Mouse (Mus musculus) neutrophil, adult 5-6 weeks (primary cell): Measurements from ENCODE around the gene Sctr. TPM values are rescaled to one million over a fixed set of nuclear protein-coding genes. Genes with fewer than 3 reads are reported as not detected.

Experiments
- ATAC-seq: fragments of 151-379, 151-347 bp; 2 replicates; pipeline ENCODE4 v1.8.0; 2017; ENCODE audit warnings: mild to moderate bottlenecking, moderate TSS enrichment; ENCODE audit not compliant: insufficient number of reproducible peaks, poor library complexity, low FRiP score, severe bottlenecking; ENCODE audit errors: extremely low read depth
- total RNA-seq: library from RNA; stranded (forward); fragments of 200-1000 nt; gene quantifications from 2 replicates; pipeline ENCODE4 v1.2.3, GENCODE M21; 2017

The Sctr gene
- total RNA-seq, 1 experiment from 2014 or later, result not detected

DNA sequence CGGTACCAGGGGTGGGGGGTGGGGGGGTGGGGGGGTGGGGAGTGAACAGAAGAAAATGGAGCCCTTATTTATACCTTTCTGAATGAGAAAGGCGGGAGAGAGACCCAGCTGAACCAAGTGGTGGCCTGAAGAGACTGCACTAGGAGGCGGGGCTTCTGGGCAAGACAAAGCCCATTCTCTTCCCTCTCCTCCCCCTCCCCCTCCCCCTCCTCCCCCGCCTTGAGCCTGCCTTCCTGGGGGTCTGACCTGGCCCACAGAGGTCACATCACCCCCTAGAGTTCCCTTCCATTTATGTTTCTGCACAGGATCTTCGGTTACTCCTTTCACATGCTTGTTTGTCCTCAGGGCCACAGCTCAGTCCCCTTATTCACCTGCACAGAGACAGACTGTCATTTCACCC is 82.5 kb downstream of the Sctr start:
- no peak for ATAC-seq

DNA sequence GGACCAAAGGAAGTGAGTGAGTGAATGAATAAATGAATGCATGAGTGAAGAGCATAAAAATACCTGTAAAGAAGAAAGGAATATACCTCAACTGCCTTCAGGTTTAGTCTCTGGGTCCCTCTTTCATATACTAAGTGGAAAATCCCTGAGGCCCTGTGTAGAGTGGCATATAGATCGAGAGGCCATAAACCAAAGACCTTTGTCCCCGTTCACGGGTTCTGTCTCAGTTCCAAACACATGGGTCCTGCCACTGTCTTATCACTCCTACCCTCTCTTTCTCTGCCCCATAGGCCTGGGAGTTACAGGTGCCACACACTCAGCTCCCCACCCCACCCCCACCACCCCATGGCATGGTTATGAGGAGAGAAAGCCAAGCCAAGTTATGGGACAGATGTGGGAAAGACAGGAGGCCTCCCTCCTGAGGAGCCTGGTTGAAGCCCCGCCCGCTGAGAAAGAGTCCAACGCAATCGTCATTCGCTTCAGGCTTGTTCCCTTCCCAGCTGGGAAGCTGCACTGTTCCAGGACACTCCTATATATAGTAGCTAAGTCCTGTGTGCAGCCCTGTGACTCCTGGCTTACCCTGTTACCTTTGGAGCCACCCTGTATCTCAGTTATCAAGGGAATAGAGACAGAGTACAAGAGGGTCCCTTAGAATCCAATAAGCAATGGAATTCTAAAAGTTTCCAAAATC is 84.3 kb downstream of the Sctr start:
- ATAC-seq, result no peak

DNA sequence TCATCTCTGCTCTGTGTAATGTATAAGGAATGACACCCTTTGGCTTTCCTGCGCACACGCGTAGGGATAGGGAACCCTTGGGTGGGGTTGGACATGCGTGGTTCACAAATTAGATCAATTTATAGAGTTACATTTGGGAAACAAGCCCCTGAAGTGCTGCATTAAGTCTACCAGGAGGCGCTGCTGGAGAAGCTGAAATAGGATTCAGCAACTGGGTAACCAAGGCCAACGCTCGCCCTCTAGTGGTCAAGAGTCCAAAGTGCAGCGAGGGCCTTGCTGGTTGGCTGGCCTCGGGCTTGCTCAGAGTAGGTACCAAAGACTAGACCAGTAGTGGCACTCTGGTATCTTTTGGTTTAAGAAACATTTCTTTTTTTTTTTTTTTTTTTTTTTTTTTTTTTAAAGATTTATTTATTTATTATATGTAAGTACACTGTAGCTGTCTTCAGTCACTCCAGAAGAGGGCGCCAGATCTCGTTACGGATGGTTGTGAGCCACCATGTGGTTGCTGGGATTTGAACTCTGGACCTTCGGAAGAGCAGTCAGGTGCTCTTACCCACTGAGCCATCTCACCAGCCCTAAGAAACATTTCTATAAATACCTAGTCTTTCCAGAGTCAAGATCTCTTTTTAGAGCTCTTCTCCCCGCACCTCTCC is 86.9 kb downstream of the Sctr start:
- peak; percentile 71 for ATAC-seq

DNA sequence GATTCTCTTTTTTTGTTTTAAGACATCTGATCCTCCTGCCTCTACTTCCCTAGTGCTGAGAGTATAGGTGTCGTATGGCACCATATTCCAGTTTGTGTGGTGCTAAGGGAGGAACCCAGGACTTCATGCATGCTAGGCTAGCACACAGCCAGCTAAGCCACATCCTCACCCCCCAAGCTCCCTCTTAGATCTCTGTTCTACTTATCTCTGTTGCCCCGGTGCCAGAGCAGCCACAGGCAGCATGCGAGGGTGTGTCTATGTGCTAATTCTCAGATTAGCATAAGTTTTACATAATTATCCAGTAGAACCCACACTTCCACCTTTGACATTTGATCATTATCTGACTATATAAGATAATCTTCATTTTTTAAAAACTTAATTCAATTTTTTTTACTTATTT is 88.2 kb downstream of the Sctr start:
- ATAC-seq, result no peak

DNA sequence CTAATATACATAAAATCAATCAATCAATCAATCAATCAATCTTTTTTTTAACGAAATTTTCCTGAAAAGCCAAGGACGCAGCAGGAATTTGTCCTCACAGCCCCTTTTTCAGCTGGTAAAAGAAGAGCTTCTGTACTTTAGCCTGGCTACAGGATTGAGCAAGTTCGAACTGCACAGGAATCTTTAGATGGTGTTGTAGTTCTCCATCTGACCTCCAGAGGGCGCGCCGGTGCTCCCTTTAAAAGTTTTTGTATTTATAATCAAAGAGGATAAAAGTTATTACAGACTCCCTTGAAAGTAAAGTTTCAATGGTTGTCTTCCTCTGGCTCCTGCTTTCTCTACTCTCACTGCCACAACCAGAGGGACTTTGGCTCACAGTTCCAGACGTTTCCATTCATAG is 91.6 kb downstream of the Sctr start:
- ATAC-seq, result peak; percentile 44

DNA sequence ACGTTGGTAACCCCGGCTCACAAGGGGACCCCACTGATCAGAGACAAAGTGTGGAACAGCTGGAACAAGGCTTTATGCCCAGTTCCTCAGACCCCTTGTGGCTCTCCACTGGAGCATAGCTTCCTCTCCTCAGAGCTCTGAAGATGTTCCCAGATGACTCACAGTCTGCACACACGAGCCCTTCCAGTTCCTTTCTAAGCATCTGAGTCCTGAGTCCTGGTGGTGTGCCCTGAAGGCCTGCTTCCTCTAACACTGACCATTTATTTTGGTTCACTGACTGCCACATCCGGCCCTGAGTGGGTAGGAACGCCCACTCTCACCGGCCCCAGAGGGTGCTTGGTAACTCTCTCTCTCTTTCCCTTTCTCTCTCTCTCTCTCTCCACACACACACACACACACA is 92.8 kb downstream of the Sctr start:
- peak; percentile 84 for ATAC-seq

DNA sequence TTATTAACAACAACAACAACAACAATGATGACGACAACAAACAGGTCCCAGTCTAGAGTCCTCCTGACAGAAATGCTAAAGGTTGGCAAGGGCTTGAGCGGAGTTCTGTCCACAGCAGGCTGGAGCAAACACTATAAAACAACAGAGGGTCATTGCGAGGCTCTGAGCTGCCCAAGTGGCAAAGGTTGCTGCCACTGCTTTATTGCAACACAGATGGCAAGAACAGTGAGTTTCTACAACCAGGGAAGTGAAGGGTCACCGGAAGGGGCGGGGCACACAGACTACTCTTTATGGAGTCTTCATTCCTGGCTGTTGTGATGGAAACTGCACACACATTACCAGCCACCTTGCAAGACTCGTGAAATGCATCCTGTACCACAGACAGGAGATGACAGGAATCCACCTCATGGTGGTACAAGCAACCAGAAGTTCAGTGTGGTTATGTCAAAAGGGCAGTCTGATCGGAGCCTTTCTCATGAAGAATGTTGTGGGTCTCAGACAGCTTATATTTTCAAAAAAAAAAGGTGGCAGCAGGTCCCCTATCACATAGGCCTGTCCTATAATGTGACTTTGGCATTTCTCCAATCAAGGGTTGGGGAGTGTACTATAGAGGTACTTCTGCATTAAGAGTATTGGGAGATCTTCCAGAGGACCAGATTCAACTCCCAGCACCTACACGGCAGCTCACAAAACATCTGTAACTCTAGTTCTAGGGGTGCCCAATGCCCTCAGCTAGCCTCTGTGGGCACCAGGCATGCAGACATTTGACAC is 93.9 kb downstream of the Sctr start:
- no peak for ATAC-seq

DNA sequence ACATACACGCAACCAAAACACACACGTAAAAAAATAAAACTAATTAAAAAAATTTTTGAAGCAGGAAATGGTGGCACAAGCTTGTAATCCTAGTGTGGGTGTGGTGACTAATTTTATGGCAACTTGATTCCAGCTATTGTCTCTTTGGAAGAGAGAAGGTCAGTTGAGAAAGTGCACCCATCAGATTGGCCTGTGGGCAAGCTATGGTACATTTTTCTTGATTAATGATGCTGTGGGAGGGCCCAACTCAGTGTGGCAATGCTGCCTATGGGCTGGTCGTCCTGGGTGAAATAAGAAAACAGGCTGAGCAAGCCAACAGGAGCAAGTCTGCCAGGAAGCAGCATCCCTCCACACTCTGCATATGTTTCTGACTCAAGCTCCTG is 94.5 kb downstream of the Sctr start:
- no peak for ATAC-seq

DNA sequence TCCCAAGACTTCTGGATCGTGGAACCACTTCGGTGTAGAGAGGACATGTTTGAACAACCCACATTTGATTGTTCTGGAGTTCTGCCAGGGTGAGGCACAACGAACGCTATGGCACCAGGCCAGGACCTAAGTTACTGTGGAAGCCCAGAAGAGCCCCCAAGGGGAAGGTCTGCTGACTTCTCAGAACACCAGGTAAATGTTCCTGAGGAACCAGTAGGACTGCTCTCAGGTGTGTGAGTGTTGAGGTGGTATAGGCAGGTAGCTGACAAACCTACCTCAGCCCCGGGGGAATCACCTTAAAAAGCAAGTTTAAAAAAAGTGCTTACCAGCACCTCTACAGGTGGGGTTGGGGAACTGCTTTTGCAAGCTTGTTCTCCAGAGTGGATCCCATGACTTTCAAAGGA is 98.9 kb downstream of the Sctr start:
- no peak for ATAC-seq

DNA sequence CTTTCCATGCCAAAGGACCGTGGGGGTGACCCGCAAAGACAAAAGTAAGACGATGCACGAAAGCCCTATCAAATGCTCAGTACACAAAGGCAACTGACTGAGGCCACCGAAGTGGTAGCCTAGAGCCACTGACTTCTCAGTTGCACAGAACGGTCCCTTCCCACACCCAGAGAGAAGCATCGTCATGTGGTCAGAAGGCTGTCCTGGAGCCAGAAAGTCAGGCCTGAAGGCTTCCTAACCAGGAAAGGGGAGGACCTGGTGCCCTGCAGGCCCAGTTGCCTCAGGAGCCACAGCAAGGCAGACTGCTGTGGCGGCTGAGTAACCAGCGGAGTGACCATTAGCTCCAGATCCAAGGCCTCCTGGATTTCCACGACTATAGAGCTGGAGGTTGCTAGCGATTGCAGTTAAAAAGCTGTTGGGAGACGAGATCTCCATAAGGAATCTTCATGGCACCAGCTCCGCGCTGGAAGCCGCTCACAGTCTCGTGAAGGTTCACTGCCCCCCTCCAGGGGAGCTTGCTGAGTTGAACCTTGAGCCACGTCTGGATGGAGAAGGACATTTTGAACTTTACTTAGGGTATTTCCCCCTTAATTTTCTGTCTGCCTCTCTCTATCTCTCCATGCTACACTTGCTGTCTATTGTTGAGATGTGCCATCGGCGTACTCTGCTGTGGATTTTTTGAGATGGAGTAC is 103.2 kb downstream of the Sctr start:
- no peak for ATAC-seq

DNA sequence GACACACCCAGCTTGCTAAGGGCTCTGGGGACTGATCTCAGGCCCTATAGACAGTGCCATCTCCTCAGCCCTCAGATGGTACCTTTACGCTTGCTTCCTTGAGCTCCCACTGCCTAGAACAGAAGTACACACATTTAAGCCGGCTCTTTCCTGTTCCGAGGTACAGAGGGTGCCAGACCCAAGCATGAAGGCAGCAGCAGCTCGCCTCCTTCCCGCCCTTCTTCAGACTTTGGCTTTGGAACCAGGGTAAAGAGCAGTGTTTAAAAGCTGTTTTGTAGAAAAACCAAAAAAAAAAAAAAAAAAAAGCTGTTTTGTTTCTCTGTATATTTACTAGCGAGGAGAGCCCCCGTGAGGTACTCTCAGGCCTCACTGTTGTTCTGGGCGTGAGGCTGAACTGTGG is 105.1 kb downstream of the Sctr start:
- ATAC-seq, result no peak

DNA sequence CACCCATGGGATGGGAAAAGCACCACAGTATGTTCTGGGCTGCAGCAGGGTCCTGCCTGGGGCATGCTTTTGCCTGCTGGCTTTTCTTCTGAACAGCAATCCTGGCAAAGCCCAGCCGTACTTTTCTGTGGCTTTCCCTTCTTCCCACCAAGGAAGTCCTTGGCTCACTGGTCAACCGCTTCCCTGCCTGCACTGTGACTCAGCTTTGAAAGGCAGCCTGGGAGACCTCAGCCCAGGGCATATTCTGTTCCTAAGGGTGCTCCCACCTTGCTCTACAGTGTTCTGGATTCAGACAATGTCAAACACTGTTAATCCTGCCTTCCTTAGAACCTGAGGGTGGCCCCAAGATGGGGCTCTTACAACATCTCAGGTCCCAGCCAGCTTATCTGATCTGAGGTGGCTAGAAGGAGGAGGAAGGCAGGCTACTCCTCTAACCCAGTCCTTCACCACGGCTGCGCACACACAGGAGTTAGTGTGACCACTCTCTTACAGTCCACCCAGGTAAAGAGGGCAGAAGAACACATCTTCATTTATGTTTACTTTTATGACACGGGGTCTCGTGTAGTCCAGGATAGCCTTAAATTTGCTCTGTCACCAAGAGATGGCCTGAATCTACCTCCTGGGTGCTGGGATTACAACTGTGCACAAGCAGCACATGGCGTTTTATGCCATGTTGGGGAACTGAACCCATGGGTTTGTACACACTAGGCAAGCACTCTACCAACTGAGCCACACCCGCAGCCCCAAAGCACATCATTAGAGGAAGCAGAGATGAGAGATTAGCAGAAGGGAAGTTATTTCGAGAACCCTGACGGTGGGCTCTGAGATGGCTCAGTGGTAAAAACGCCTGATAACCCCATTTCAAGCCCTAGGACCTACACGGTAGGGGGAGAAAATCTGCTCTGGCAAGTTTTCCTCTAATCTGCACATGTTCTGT is 105.8 kb downstream of the Sctr start:
- ATAC-seq, result no peak

Other genes with a start within 250 kb of the Sctr start
- 15.7 and 28.4 TPM in 2 replicates for gene Ptpn4, start 169.3 kb upstream of the Sctr start, total RNA-seq
- 2.7 and 2.8 TPM in 2 replicates for gene Tmem177, start 93.7 kb upstream of the Sctr start, total RNA-seq
- gene Cfap221, start 9.7 kb upstream of the Sctr start, total RNA-seq, result not detected in 2 replicates
- not detected in 2 replicates for gene Tmem37, start 67.2 kb downstream of the Sctr start, total RNA-seq
- gene Dbi, start 114.2 kb downstream of the Sctr start, total RNA-seq, result 29.0 and 52.2 TPM in 2 replicates
- gene 3110009E18Rik, start 114.3 kb downstream of the Sctr start, total RNA-seq, result 5.1 and 5.5 TPM in 2 replicates